Mouse (Mus musculus) megakaryocyte, embryonic 14.5 days (primary cell): ENCODE data around the gene Npb. TPM values are rescaled to one million over a fixed set of nuclear protein-coding genes. Genes with fewer than 3 reads are reported as not detected.

Source experiments
- H3K27me3 ChIP-seq: replicated peaks from 2 replicates; pipeline ENCODE3; 2012; ENCODE audit warnings: inconsistent platforms
- H3K36me3 ChIP-seq: replicated peaks from 2 replicates; pipeline ENCODE3; 2012; ENCODE audit warnings: low read length, inconsistent platforms, mixed read lengths
- H3K4me1 ChIP-seq: 2 replicates; pipeline ENCODE4 v1.6.1; 2012; ENCODE audit warnings: inconsistent platforms
- H3K4me3 ChIP-seq: replicated peaks from 2 replicates; pipeline ENCODE3; 2012; ENCODE audit warnings: moderate library complexity, mild to moderate bottlenecking, inconsistent platforms
- H3K9me3 ChIP-seq: 2 replicates; pipeline ENCODE4 v1.6.1; 2012; ENCODE audit warnings: inconsistent platforms
- FLI1 ChIP-seq: IDR thresholded peaks from 2 replicates; pipeline ENCODE4 v1.6.1; 2012; ENCODE audit warnings: low read length, inconsistent platforms, mixed read lengths
- GATA1 ChIP-seq: IDR thresholded peaks from 3 replicates; pipeline ENCODE4 v1.6.1; 2012; ENCODE audit warnings: mixed read lengths, low read length, inconsistent platforms, borderline replicate concordance
- polyA plus RNA-seq: library from polyadenylated mRNA; stranded (reverse); fragments of >175 nt; gene quantifications from 2 replicates; pipeline ENCODE4 v1.2.3, GENCODE M21; 2012; ENCODE audit warnings: low replicate concordance; ENCODE audit not compliant: insufficient read depth

Npb gene
- polyA plus RNA-seq, 1 experiment = 2.7 TPM

- peaks cover 62% of the 10 kb centered on the region for H3K4me1 ChIP-seq
- no peaks in the 10 kb centered on the region for H3K27me3 ChIP-seq
- H3K9me3 ChIP-seq = no peaks in the 10 kb centered on the region
- no peak for TF ChIP-seq FLI1
- no peak for TF ChIP-seq GATA1
- peaks cover 64% of the 10 kb centered on the region for H3K36me3 ChIP-seq
- peak overlapping the region; percentile 96 for H3K4me3 ChIP-seq
Measured at GRCm38 (mm10) chr11:120598990-120599549, 9.2 kb upstream of the Npb start.

GRCm38 (mm10) chr11:120600716-120601115 lies 7.6 kb upstream of the Npb start:
- H3K9me3 ChIP-seq = no peaks in the 10 kb centered on the region
- peaks cover 54% of the 10 kb centered on the region for H3K4me1 ChIP-seq
- no peak overlapping the region for H3K4me3 ChIP-seq
- H3K36me3 ChIP-seq = peaks cover 66% of the 10 kb centered on the region
- no peaks in the 10 kb centered on the region for H3K27me3 ChIP-seq
- TF ChIP-seq GATA1 = no peak
- no peak for TF ChIP-seq FLI1

DNA sequence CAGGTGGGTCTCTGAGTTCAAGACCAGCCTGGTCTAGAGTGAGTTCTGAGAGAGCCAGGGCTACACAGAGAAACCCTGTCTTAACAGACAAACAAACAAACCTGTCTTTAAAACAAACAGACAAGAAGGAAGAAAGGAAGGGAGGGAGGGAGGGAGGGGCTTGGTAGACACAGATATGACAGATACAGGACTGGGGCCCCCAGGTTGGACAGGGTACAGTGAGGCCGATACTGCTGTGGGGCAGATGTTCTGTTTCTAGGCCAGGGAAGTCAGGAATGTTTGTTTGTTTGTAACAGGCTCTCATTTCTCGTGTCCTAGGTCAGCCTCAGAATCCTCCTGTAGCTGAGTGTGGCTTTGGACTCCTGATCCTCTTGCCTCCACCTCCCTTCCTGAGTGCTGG lies 4.7 kb upstream of the Npb start:
- H3K4me3 ChIP-seq = no peak overlapping the region

DNA sequence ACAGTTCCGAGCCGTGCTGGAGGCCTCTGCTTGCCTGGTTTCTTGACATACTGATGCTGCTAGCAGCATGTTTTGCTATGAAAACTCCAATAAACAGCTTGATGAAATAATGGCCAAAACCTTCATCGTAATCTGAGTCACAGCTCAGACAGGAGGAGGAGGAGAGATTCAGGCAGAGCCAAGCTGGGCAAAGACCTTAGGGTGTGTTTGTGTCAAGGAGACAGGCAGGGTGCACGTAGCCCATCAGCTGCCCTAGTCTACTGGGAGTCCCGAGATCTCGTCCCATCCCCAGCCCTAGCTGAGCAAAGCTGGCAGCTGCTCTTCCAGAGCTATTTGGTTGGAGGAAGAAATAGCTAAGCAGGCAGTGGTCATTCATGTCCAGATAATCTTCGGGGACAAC lies 2.6 kb upstream of the Npb start:
- TF ChIP-seq FLI1 = no peak
- no peak for TF ChIP-seq GATA1
- Histone ChIP-seq H3K36me3 (peaks cover 95% of the 10 kb centered on the region), H3K4me3 (no peak overlapping the region), H3K9me3 (no peaks in the 10 kb centered on the region), H3K4me1 (peaks cover 56% of the 10 kb centered on the region), H3K27me3 (no peaks in the 10 kb centered on the region)

More for the DNA sequence above, 4.7 kb upstream of the Npb start:
- H3K9me3 ChIP-seq = no peaks in the 10 kb centered on the region
- TF ChIP-seq FLI1 = no peak
- TF ChIP-seq GATA1 = no peak
- H3K4me1 ChIP-seq = peaks cover 59% of the 10 kb centered on the region
- H3K36me3 ChIP-seq = peaks cover 85% of the 10 kb centered on the region
- no peaks in the 10 kb centered on the region for H3K27me3 ChIP-seq

DNA sequence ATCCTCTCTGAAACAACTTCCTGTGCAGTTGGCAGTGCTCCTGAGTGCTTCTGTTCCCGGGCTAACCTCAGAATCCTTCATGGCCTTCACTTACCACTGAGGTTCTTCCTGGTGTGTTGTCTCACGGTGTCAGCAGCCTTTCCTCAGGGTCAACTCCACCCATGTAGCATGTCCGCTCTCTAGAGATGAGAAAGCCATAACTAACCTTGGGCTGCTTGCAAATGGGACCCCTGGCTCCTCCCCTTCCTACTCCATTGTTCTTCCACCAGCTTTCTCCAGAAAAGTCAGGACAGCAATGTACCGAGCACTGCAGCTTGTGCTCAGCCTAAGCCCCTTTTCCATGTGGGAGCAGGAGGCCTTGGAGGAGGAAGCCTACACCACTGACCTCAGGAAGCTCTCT lies 1.5 kb upstream of the Npb start:
- Histone ChIP-seq H3K36me3 (peaks cover 98% of the 10 kb centered on the region), H3K4me3 (no peak overlapping the region), H3K27me3 (no peaks in the 10 kb centered on the region), H3K4me1 (peaks cover 63% of the 10 kb centered on the region), H3K9me3 (no peaks in the 10 kb centered on the region)
- TF ChIP-seq FLI1 = no peak
- TF ChIP-seq GATA1 = no peak

GRCm38 (mm10) chr11:120609250-120609649 lies 973 bp downstream of the Npb start:
- no peak overlapping the region for H3K4me3 ChIP-seq
- peaks cover 82% of the 10 kb centered on the region for H3K4me1 ChIP-seq
- TF ChIP-seq GATA1 (no peak), FLI1 (no peak)
- peaks cover 98% of the 10 kb centered on the region for H3K36me3 ChIP-seq
- H3K27me3 ChIP-seq = no peaks in the 10 kb centered on the region
- no peaks in the 10 kb centered on the region for H3K9me3 ChIP-seq

DNA sequence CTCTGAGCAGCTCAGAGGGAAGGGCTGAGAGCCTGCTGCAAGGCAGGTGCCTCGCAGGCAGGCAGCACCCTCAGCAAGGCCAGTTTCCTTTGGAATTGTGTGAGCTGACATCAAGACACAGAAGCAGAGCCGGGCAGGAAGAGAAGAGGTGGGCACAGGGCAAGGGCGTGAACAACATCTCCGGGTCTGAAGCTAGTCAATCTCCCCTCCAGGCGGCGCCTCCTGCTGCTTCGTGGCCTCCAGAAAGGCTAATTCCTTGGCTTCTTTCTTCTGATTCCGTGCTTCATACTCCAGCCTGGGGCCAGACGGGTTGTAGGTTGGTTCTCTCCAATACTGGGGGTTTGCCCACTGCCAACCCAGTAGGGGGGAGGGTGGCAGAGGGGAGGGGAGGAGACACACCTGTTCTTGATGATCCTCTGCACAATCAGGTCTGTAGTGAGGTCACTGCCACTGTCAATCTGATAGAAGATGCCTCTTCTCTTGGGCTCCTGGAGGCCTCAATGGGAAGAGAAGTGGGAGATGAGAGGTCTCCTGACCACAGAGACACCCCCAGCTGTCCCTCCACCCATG lies 2.3 kb downstream of the Npb start:
- H3K4me3 ChIP-seq = no peak overlapping the region
- peaks cover 97% of the 10 kb centered on the region for H3K36me3 ChIP-seq
- H3K4me1 ChIP-seq = peaks cover 86% of the 10 kb centered on the region
- TF ChIP-seq FLI1 (no peak), GATA1 (no peak)
- no peaks in the 10 kb centered on the region for H3K27me3 ChIP-seq
- no peaks in the 10 kb centered on the region for H3K9me3 ChIP-seq

- Histone ChIP-seq H3K4me3 (peak overlapping the region; percentile 5), H3K36me3 (peaks cover 85% of the 10 kb centered on the region), H3K27me3 (no peaks in the 10 kb centered on the region), H3K4me1 (peaks cover 85% of the 10 kb centered on the region), H3K9me3 (no peaks in the 10 kb centered on the region)
- TF ChIP-seq FLI1 (no peak), GATA1 (no peak)
Measured at GRCm38 (mm10) chr11:120612763-120613162, 4.5 kb downstream of the Npb start.

DNA sequence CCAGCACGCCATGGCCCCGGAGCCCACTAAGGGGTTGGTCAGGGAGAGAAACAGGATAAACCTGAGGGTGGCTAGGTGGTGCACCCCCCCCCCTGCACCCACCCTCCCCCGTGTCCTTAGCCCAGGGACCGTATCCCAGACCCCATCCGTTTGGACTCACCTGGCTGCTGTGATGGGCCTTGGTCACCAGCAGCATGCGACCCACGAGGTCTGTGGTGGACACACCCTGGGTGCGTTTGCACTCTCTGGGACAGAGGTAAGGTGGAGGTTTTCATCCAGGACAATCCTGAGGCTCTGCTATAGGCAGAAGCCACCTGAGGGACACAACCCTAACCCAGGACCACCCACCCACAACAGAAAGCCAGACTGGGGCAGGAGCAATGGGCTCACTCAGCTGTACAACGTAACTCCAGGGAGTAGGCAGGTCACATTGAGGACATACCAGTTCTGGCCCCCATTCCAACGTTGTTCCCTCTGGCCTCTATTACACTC lies 5.2 kb downstream of the Npb start:
- peaks cover 84% of the 10 kb centered on the region for H3K36me3 ChIP-seq
- no peaks in the 10 kb centered on the region for H3K9me3 ChIP-seq
- no peaks in the 10 kb centered on the region for H3K27me3 ChIP-seq
- no peak for TF ChIP-seq FLI1
- TF ChIP-seq GATA1 = no peak
- H3K4me1 ChIP-seq = peaks cover 85% of the 10 kb centered on the region
- H3K4me3 ChIP-seq = no peak overlapping the region

DNA sequence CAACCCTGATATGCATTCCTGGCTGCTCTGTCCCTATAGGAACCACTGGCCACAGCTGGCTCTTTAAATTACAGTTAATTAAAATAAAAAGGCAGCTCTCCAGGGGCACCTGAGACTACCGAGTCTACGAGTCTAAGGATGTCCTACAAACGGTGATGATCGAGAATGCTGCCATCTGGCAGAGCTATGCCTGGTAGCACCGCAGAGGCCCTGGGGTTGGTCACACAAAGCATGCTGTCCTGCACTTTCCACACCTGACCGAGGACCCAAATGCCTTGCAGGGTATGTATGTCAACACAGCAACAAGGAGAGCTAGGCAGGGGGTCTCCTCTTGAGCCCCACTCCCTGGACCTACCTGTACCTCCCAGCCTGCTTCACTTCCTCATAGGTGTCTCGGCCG lies 5.7 kb downstream of the Npb start:
- TF ChIP-seq FLI1 (no peak), GATA1 (no peak)
- Histone ChIP-seq H3K9me3 (no peaks in the 10 kb centered on the region), H3K4me1 (peaks cover 85% of the 10 kb centered on the region), H3K36me3 (peaks cover 84% of the 10 kb centered on the region), H3K27me3 (no peaks in the 10 kb centered on the region), H3K4me3 (no peak overlapping the region)
